Mouse (Mus musculus) layer of hippocampus, adult 2 months (tissue): Measurements from ENCODE around the gene Il18rap. TPM values are rescaled to one million over a fixed set of nuclear protein-coding genes. Genes with fewer than 3 reads are reported as not detected.
"Not testable (repeated sequence)": the region's sequence is repeated elsewhere in the genome, so short reads cannot be mapped to it uniquely, and the experiment has no call there.

Source experiments
- DNase-seq, 2 experiments: peaks; one replicate each; pipeline ENCODE4 v3.0.0; 2022; ENCODE audit warnings: low spot score in 2 of 2
- H3K27ac ChIP-seq: fragments of 200-600 bp; 2 replicates; pipeline ENCODE4 v1.8.1; 2022
- H3K4me3 ChIP-seq: fragments of 200-600 bp; 2 replicates; pipeline ENCODE4 v1.8.1; 2022; ENCODE audit warnings: mild to moderate bottlenecking
- CTCF ChIP-seq: fragments of 200-600 bp; conservative IDR thresholded peaks from 2 replicates; pipeline ENCODE4 v1.8.1; 2022; ENCODE audit warnings: antibody characterized with exemption, mild to moderate bottlenecking, moderate library complexity
- total RNA-seq, 2 experiments: library from RNA; stranded (reverse); gene quantifications; 2 replicates each; pipeline ENCODE4 v1.2.3; 2021

The Il18rap gene
- total RNA-seq, 2 experiments from 2014 or later: 0.07 to 0.20 TPM

DNA sequence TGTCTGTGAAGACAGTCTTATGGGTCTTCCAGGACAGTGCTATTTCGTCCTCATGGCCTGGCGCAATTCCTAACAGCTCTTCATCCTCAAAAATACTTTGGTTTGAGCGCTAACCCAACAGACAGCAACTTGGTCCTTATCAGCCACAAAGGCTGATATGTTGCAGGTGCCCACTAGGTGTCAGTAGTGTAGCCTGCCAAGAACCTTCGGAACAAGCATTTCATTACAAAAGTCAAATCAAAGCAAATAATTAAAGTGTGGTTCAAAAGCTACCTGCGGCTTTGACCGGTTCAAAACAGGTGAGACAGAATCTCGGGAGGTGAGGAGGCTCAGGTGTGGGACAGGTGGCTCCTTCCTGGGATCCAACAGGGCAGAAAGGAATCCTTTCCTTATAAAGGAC is 64.6 kb downstream of the Il18rap start, which contains the start of gene Slc9a4:
Gene Slc9a4, plus strand, starts transcription at position 298 of the 400 bp plus-strand sequence.
- Histone ChIP-seq H3K27ac (peak within 1 kb of the TSS; percentile 75), H3K4me3 (peak within 1 kb of the TSS; percentile 44)
- peak; percentile 42 to 59 for DNase-seq
- TF ChIP-seq CTCF: peak; percentile 89

DNA sequence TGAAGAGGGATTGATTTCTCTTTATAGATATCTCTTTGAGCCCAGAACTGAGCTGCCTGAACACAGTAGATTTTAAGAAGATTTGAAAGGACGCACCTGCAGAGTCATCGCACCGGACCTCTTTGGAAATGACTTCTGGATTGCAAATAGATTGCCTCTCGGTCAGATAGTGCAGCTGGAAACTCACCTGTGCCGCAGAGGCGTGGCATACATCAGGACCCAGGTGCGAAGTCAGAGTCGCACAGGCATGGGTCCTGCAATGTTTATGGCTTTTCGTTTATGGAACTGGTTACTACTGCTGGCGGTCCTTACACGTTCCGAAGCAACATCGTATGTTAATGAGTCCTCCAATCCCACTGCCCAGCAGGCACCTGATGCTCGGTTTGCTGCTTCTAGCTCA is 65.1 kb downstream of the Il18rap start:
- DNase-seq: no peak
- Histone ChIP-seq H3K27ac (peak overlapping the region; percentile 75), H3K4me3 (peak overlapping the region; percentile 44)
- TF ChIP-seq CTCF: no peak

GRCm38 (mm10) chr1:40586776-40587175 is 71.6 kb downstream of the Il18rap start:
- Histone ChIP-seq H3K27ac (no peak overlapping the region), H3K4me3 (no peak overlapping the region)
- no peak for TF ChIP-seq CTCF
- no peak for DNase-seq

DNA sequence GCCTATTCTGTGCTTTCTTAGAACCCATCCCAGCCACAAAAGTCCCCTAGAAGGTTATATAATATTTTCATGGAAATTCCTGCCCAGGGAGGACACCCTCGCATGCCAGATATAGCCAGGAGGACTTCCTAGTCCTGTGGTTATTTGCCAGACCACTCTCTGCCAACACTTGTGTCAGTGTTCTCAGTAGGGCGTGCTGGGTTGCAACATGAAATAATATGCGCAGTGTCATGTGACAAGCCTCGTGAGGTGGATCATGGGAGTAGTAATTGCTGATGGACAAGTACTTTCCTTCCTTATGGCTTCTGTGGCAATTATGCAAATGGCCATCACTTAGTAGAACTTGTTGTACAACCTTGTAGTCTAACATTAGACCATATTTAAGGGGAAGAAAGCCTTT is 75.8 kb downstream of the Il18rap start:
- no peak for TF ChIP-seq CTCF
- H3K4me3 ChIP-seq: no peak overlapping the region
- no peak overlapping the region for H3K27ac ChIP-seq
- DNase-seq: no peak

DNA sequence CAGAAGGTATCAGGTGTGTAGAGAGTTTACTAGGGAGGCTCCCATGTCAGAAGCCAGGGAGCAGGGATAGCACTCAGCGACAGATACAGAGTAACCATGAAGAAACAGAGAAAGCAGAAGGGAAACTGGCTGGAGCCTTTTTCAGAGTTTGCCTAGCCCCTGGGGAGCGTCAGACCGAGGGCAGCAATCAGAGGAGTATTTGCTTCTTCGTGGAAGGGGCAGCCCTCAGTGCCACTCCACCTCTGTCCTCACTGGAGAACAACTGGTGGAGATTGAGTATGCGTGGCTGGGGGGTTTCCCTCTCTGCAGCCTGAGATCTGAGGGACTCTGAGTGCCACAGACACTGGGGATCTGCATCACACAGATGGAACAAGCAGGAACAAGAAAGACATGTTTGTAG is 82.7 kb downstream of the Il18rap start:
- H3K4me3 ChIP-seq: no peak overlapping the region
- DNase-seq: no peak
- no peak overlapping the region for H3K27ac ChIP-seq
- no peak for TF ChIP-seq CTCF

GRCm38 (mm10) chr1:40599661-40600060 is 84.5 kb downstream of the Il18rap start:
- H3K27ac ChIP-seq: peak overlapping the region; percentile 87
- not testable (repeated sequence) for DNase-seq, H3K4me3 ChIP-seq

- peak overlapping the region; percentile 34 for H3K4me3 ChIP-seq
- peak overlapping the region; percentile 87 for H3K27ac ChIP-seq
- peak; percentile 55 to 78 for DNase-seq
- TF ChIP-seq CTCF: no peak
Observed at GRCm38 (mm10) chr1:40600394-40601327, 85.5 kb downstream of the Il18rap start.

Other genes starting within 250 kb of the Il18rap start
- gene Il1rl2, start 190.8 kb upstream of the Il18rap start, total RNA-seq: under 1 TPM; 0.27 to 0.28 TPM
- under 1 TPM in 1 of 2 experiments, not detected in 1; 0.10 TPM for gene Il1rl1, start 85.8 kb upstream of the Il18rap start, total RNA-seq
- not detected for gene Il18r1, start 49.8 kb upstream of the Il18rap start, total RNA-seq
- 10 to 100 TPM; 22.5 to 23.3 TPM for gene Slc9a4, start 64.7 kb downstream of the Il18rap start, total RNA-seq
- gene Slc9a2, start 165.2 kb downstream of the Il18rap start, total RNA-seq: 10 to 100 TPM; 26.0 to 28.2 TPM